Mouse (Mus musculus) heart, adult 2 months (tissue): ENCODE measurements around the gene Ndufv2. TPM values are rescaled to one million over a fixed set of nuclear protein-coding genes. Genes with fewer than 3 reads are reported as not detected.
"Not testable (repeated sequence)": the region's sequence is repeated elsewhere in the genome, so short reads cannot be mapped to it uniquely, and the experiment has no call there.

ENCODE experiments used
- DNase-seq, 2 experiments: peaks; one replicate each; pipeline ENCODE4 v3.0.0; 2021
- H3K27ac ChIP-seq: fragments of 200-600 bp; 2 replicates; pipeline ENCODE4 v1.8.1; 2022
- H3K27me3 ChIP-seq: fragments of 200-500 bp; 2 replicates; pipeline ENCODE4 v1.6.1; 2012; ENCODE audit warnings: mild to moderate bottlenecking, low read length, inconsistent platforms, mixed read lengths; ENCODE audit not compliant: control insufficient read depth, insufficient read depth
- H3K36me3 ChIP-seq: fragments of 200-500 bp; 2 replicates; pipeline ENCODE4 v1.6.1; 2012; ENCODE audit warnings: low read length, inconsistent platforms; ENCODE audit not compliant: control insufficient read depth, insufficient read depth
- H3K4me1 ChIP-seq: fragments of 200-500 bp; 2 replicates; pipeline ENCODE4 v1.6.1; 2011; ENCODE audit warnings: low read length; ENCODE audit not compliant: control insufficient read depth, insufficient read depth
- H3K4me3 ChIP-seq: fragments of 200-600 bp; 2 replicates; pipeline ENCODE4 v1.8.1; 2022
- H3K79me2 ChIP-seq: fragments of 200-500 bp; replicated peaks from 2 replicates; pipeline ENCODE4 v1.6.1; 2012; ENCODE audit warnings: mild to moderate bottlenecking, inconsistent platforms, low read length, moderate library complexity, mixed read lengths; ENCODE audit not compliant: control insufficient read depth, insufficient read depth
- H3K9ac ChIP-seq: fragments of 200-500 bp; 2 replicates; pipeline ENCODE4 v1.6.1; 2012; ENCODE audit warnings: low read depth, mild to moderate bottlenecking, control low read depth, inconsistent platforms, low read length, mixed read lengths
- CTCF ChIP-seq: fragments of 200-600 bp; IDR thresholded peaks from 2 replicates; pipeline ENCODE4 v1.8.1; 2022; ENCODE audit warnings: antibody characterized with exemption, mild to moderate bottlenecking, moderate library complexity
- EP300 ChIP-seq: fragments of 200-500 bp; IDR thresholded peaks from 2 replicates; pipeline ENCODE4 v1.6.1; 2011; ENCODE audit warnings: low read depth, low read length, control low read depth; ENCODE audit not compliant: insufficient read depth
- POLR2A ChIP-seq: fragments of 200-500 bp; IDR thresholded peaks from 2 replicates; pipeline ENCODE4 v1.6.1; 2011; ENCODE audit warnings: mild to moderate bottlenecking, low read depth, low read length, control low read depth; ENCODE audit not compliant: insufficient read depth
- WGBS: fragments of 180-500 bp; shearing (Covaris S2); methylation state at CpG from one replicate; pipeline ENCODE4 v1.1.7; 2018; 5-methylcytosine and 5-hydroxymethylcytosine counted together
- intact Hi-C: fragments of 180-260 bp; cut with DNase I; formaldehyde crosslinking; loops from one replicate; pipeline ENCODE4 v1.15.1; 2025
- polyA plus RNA-seq: library from polyadenylated mRNA; depleted of rRNA; stranded (reverse); fragments of >200 nt; gene quantifications from 2 replicates; pipeline ENCODE4 v1.2.3, GENCODE M21; 2012; rRNA removed
- total RNA-seq, 2 experiments: library from RNA; stranded (reverse); gene quantifications; 2 replicates each; pipeline ENCODE4 v1.2.3; 2021

The Ndufv2 gene
- total and polyA plus RNA-seq, 3 experiments = 270 to 1,275 (median 1,138) TPM

DNA sequence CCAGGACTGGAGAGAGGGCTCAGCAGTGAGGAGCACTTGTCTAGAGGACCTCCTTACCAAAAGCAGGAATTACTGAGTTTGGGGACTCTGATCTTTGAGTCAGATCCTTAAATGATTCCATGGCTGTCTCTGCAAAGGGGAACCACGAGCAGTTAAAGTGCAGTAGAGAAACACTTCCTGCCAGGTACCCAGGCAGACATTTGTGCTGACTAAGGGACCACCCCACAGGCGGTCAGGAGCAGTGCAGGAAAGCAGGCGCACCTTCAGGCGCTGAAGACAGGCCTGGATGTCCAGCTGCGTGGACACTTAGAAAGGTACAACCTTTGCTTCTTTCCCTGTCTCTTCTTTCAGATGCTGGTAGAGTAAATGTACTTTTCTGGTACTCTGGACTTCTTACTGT lies 53.2 kb downstream of the Ndufv2 start:
- 72% methylated on average over 5 of the region's 5 CpGs for WGBS
- H3K36me3 ChIP-seq = no peaks in the 10 kb centered on the region
- H3K79me2 ChIP-seq = no peaks in the 10 kb centered on the region
- H3K9ac ChIP-seq = no peak overlapping the region
- no peak for DNase-seq
- TF ChIP-seq EP300 = no peak
- TF ChIP-seq POLR2A = no peak
- TF ChIP-seq CTCF = no peak
- intact Hi-C loops = no loop called here
- H3K4me3 ChIP-seq = no peak overlapping the region
- no peaks in the 10 kb centered on the region for H3K27me3 ChIP-seq
- H3K27ac ChIP-seq = no peak overlapping the region
- H3K4me1 ChIP-seq = no peaks in the 10 kb centered on the region

GRCm38 (mm10) chr17:66043679-66044078 lies 57.7 kb downstream of the Ndufv2 start:
- H3K27ac ChIP-seq, intact Hi-C loops, H3K9ac ChIP-seq, H3K27me3 ChIP-seq, H3K4me1 ChIP-seq, DNase-seq, H3K4me3 ChIP-seq, H3K36me3 ChIP-seq, H3K79me2 ChIP-seq: not testable (repeated sequence)
- peak; percentile 47 for TF ChIP-seq CTCF
- 94% methylated on average over 4 of the region's 4 CpGs for WGBS

DNA sequence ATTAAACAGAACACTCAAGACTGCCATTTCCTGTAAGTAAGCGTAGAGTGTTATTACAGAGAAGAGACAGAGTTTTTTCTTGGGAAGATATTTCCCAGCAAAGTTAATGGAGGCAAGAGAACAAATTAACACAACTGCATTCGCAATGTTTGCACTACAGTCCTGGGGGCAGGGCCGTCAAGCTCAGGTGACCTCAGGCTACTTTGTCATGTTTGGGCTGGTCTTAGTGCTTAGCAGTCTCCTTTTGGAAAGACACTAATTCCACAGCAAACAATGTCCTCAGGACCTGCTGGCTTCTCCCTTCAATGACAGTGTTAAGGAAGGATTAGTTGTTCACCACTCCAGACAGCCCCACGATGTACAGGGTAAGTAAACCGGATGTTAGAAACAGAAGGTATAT lies 60.3 kb downstream of the Ndufv2 start:
- no peak for TF ChIP-seq CTCF
- TF ChIP-seq EP300 = no peak
- TF ChIP-seq POLR2A = no peak
- Histone ChIP-seq H3K27ac (no peak overlapping the region), H3K27me3 (no peaks in the 10 kb centered on the region), H3K79me2 (no peaks in the 10 kb centered on the region), H3K4me3 (no peak overlapping the region), H3K4me1 (no peaks in the 10 kb centered on the region), H3K9ac (no peak overlapping the region), H3K36me3 (no peaks in the 10 kb centered on the region)
- intact Hi-C loops = no loop called here
- no peak for DNase-seq
- 77% methylated on average over 5 of the region's 5 CpGs for WGBS

- Histone ChIP-seq H3K9ac (no peak overlapping the region), H3K27ac (no peak overlapping the region), H3K4me1 (no peaks in the 10 kb centered on the region), H3K27me3 (no peaks in the 10 kb centered on the region), H3K4me3 (no peak overlapping the region), H3K36me3 (no peaks in the 10 kb centered on the region), H3K79me2 (no peaks in the 10 kb centered on the region)
- no peak for DNase-seq
- 84% methylated on average over 5 of the region's 5 CpGs for WGBS
- intact Hi-C loops = no loop called here
- TF ChIP-seq CTCF (no peak), POLR2A (no peak), EP300 (no peak)
Observed at GRCm38 (mm10) chr17:66033239-66033638, 68.1 kb downstream of the Ndufv2 start.

- H3K36me3 ChIP-seq = no peaks in the 10 kb centered on the region
- H3K4me1 ChIP-seq = no peaks in the 10 kb centered on the region
- H3K27ac ChIP-seq = no peak overlapping the region
- no peak overlapping the region for H3K4me3 ChIP-seq
- 84% methylated on average over 5 of the region's 5 CpGs for WGBS
- DNase-seq = no peak
- H3K27me3 ChIP-seq = no peaks in the 10 kb centered on the region
- no peak overlapping the region for H3K9ac ChIP-seq
- TF ChIP-seq EP300 (no peak), POLR2A (no peak), CTCF (no peak)
- intact Hi-C loops = no loop called here
- H3K79me2 ChIP-seq = no peaks in the 10 kb centered on the region
Observed at GRCm38 (mm10) chr17:66031991-66032390, 69.4 kb downstream of the Ndufv2 start.

Other genes with a start within 250 kb of the Ndufv2 start
- gene Ralbp1, start 215.8 kb downstream of the Ndufv2 start, total RNA-seq = 10 to 100 TPM; 36.0 to 39.1 TPM
- gene Ralbp1, start 215.8 kb downstream of the Ndufv2 start, polyA plus RNA-seq = 16.5 and 20.3 TPM in 2 replicates
- 10 to 100 TPM; 76.1 to 79.0 TPM for gene Twsg1, start 150.3 kb downstream of the Ndufv2 start, total RNA-seq
- 41.7 and 83.0 TPM in 2 replicates for gene Twsg1, start 150.3 kb downstream of the Ndufv2 start, polyA plus RNA-seq
- 10 to 100 TPM; 18.7 to 22.2 TPM for gene Ankrd12, start 24.5 kb downstream of the Ndufv2 start, total RNA-seq
- gene Ankrd12, start 24.5 kb downstream of the Ndufv2 start, polyA plus RNA-seq = 2.6 and 7.1 TPM in 2 replicates
- 10 to 100 TPM; 19.2 to 21.5 TPM for gene Washc1, start 10.0 kb upstream of the Ndufv2 start, total RNA-seq
- gene Washc1, start 10.0 kb upstream of the Ndufv2 start, polyA plus RNA-seq = 21.1 and 23.6 TPM in 2 replicates
- gene Ddx11, start 22.0 kb upstream of the Ndufv2 start, total RNA-seq = 1 to 10 TPM; 1.2 to 1.3 TPM
- gene Ddx11, start 22.0 kb upstream of the Ndufv2 start, polyA plus RNA-seq = 1.3 and 2.9 TPM in 2 replicates